Mouse (Mus musculus) common myeloid progenitor, adult 5-6 weeks (primary cell): ENCODE results near the gene Tet3. TPM values are rescaled to one million over a fixed set of nuclear protein-coding genes. Genes with fewer than 3 reads are reported as not detected.
"Not testable (repeated sequence)": the region's sequence is repeated elsewhere in the genome, so short reads cannot be mapped to it uniquely, and the experiment has no call there.

Experiments
- ATAC-seq: replicated peaks from 2 replicates; pipeline ENCODE4 v1.8.0; 2016; ENCODE audit warnings: low read depth, mild to moderate bottlenecking, moderate TSS enrichment, inconsistent platforms; ENCODE audit not compliant: poor library complexity, severe bottlenecking
- total RNA-seq: library from RNA; stranded (forward); fragments of 200-1000, 187-1606 nt; gene quantifications from 2 replicates; pipeline ENCODE4 v1.2.3, GENCODE M21; 2017

Tet3 gene
- total RNA-seq, 1 experiment from 2014 or later: 24.2 TPM

- ATAC-seq: peak; percentile 34
Observed at GRCm38 (mm10) chr6:83348873-83349272, 110.0 kb downstream of the Tet3 start, which contains the start of gene Bola3. Gene Bola3, plus strand, starts transcription at chr6:83349147.

DNA sequence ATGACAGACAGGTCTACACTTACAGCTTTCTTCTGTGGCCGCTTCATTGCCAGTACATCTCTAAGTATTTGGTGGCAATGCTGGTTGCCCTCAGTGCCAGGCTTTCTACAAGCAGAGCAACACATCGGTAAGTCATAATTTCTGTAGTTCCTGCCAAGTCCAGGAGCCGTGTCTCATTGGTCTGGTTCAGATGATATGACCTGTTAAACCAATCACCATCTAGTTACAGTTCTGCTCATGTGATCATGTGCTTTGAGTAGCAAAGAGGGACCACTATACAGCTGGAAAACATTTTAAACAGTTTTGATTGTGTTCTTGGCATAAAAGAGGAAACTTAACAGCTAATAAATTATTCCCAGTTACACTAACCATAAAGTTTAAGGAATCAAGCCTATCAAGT is 111.0 kb downstream of the Tet3 start:
- ATAC-seq: no peak

DNA sequence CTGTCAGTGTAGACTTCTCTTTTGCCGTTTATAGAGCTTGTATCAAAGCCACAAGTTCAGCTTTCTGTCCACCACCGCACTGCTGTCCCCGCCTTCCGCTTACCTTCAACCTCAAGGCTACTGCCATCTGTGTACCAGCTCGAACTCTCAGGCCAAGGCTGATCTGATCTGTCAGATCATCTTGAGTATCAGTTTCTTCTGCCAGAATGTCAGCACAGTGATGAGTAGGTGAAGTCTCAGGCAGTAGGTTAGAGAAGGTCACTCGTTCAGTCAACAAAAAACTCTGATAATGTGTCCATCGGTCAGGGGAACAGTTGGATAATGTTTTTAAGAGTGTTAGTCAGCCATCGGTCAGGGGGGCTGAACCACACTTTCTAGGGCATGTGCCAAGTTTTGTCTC is 113.6 kb downstream of the Tet3 start:
- not testable (repeated sequence) for ATAC-seq

GRCm38 (mm10) chr6:83342957-83343356 is 115.9 kb downstream of the Tet3 start:
- ATAC-seq: no peak

DNA sequence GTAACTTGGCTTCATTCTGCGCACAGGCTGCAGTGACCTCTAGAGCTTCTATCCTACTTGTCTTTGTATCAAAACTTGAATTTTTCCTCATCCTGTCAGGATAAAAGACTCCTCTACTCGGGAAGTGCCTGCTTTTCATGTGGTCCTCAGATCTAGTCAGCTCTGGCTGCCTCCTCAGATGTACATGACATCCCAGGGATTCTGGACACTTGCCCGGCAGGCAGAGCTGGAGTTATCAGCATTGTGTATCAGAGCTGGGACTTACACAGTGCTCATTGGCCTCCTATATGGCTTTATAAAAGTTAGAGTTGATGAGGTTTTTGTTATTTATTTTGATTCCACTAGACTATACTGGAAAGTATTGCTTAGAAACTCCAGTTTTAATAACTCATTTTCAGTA is 117.5 kb downstream of the Tet3 start:
- ATAC-seq: no peak

DNA sequence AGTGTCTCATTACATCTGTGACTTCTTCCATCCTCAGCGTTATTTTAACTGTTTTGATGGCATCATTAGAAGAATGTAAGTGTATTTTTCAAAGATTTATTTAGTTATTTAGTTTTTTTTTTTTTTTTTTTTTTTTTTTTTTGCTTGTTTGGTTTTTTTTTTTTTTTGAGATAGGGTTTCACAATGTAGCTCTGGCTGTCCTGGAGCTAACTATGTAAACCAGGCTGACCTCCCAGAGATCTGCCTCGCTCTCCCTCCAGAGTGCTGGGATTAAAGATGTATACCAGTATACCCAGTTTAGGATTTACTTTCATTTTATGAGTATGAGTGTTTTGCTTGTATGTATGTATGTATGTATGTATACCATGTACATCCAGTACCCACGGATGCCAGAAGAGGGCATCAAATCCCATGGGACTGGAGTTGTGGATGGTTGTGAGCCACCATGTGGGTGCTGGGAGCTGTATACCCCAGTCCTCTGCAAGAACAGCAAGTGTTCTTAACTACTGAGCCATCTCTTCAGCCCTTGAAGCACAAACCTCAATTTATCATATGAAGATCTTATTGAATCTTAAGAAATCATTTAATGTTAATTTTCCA is 131.2 kb downstream of the Tet3 start:
- ATAC-seq: no peak

GRCm38 (mm10) chr6:83326761-83327160 is 132.1 kb downstream of the Tet3 start:
- no peak for ATAC-seq

GRCm38 (mm10) chr6:83326394-83326736 is 132.5 kb downstream of the Tet3 start:
- no peak for ATAC-seq

DNA sequence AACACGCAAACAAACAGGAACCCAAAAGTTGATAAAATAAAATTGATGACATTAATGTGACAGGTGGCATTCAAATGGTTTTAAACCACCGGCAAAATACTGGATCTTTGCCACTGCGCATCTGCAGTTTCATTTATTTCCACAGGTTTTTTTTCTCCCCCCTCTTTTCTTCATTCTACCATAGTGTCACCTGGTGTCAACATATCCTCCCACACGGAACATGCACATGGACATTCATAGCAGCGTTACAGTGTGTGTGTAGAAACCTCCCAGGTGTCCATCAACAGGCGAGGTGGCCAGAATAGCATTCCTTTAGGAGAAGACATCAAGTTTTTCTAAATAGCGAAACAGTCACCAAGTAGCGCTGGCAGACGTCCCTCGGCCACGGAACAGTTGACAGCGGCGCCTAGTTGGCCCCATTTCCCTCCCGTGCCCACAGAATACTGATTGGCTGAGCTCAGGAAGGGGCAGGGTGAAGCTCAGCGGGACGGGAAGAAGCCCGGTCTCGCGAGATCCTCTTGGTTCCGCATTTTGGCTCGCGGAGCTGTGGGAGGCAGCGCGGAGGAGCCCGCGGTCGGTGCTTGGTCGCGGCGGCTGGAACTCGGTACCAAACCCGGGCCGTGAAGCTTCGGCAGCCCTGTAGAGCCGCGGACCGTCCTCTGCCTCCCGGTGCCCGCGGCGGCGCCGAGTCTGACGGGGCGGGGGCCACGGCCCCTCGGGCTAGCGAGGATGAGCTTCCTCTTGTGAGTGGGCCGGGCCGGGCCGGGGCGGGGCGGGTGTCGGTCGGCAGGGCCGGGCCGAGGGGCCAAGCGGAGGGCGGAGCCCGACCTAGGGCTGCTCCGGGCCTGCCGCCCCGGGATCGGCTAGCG is 133.1 kb downstream of the Tet3 start, which contains the start of the genes Mthfd2 and Mob1a:
TSS of gene Mthfd2 (minus strand) at position 384 of the 869 bp plus-strand sequence.
TSS of gene Mob1a (plus strand) at position 492 of the 869 bp plus-strand sequence.
- ATAC-seq: peak; percentile 94

DNA sequence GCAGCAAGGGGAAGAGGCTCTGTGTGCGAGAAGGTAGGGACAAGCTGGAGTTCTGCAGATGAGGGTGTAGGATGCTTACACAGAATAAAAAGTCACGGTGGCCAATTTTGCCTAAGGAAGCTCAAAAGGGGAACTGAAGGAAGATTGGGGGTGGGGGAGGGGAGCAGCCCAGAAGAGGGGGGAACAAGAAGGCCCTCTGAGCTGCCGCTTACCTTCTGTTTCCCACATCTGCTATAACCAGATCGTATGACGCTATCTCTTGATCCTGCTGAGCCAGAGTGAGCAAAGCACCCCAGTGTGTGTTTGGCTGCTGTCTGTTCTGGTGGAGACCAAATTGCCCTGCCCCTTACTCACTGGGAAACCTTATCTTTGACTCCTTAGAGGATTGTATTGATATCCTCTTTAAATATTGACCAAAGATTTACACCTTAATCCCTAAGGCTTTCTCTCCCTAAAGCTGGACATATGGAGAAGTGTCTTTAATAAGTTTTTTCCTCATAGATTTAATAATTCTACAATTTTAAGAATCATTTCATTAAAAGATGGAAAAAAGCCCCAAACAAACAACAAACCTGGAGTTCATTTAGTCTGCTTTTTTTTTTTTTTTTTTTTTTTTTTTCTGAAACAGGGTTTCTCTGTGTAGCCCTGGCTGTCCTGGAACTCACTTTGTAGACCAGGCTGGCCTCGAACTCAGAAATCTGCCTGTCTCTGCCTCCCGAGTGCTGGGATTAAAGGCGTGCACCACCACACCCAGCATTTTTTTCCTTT is 135.0 kb downstream of the Tet3 start:
- peak; percentile 48 for ATAC-seq

DNA sequence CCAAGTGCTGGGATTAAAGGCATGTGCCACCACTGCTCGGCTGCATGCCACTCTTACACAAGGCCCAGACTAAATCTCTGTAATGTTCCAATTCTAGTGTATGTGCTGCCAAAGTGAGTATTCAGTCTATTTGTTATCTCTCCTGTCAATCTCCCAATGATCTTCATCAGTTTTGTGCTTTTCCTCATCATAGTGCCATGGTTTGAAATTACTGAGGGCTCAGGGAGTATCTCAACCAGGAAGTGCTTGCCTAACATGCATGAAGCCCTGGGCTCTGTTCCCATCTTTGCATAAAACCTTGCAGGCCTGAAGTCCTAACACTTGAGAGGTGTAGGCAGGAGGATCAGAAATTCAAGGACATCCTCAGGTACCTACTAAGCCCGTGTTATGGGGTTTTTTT is 136.1 kb downstream of the Tet3 start:
- ATAC-seq: no peak

- ATAC-seq: no peak
Observed at GRCm38 (mm10) chr6:83321927-83322326, 137.0 kb downstream of the Tet3 start.

DNA sequence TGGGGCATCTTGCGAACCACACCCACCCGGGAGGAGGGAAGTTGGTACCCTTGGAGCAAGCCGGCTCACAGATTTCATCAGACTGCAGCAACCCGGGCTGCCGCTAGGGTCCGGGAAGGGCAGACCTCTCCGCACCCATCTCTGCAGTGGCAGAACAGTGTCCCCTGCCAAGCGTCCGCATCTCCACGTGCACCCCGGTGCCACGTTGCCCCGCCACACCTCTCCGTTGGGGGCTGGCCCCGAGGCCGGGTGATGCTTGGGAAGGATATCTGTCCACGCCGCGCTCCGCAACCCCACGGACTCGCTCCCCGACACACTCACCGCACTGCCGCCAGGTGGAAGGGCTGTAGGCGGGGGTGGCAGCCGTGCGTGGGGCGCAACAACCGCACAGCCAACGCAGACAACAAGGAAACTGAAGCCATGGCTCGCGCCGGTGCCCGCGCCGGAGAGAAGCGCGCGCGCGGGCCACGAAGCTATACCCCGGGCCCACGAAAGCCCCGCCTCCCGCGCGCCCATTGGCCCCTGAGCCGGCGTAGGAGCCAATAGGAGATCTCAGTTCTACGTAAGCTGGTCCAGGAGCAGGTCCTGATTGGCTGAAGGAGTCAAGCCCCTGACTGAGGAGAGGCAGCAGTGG is 141.7 kb downstream of the Tet3 start:
- ATAC-seq: peak; percentile 89

DNA sequence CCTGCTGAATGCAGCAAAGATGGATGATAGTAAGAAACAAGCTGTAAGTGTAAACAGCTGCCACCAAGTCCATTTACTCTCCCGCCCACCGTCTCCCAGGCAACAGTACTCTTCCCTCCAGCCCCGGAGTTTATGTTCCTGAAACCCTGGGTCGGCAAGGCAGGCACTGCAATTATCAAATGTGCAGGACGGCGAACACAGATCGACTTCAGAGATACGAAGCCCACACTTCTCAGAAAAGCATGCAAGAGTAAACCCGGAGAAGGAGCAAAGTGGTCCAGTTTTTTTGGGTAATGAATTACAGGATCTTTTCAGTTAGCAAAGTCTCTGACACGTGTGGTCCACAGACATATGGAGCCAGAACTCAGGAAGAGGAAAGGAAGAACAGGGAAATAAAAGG is 142.9 kb downstream of the Tet3 start:
- ATAC-seq: no peak

- no peak for ATAC-seq
Observed at GRCm38 (mm10) chr6:83315293-83315692, 143.6 kb downstream of the Tet3 start.

- no peak for ATAC-seq
Observed at GRCm38 (mm10) chr6:83312514-83312913, 146.4 kb downstream of the Tet3 start.
